Mouse (Mus musculus) heart, embryonic 11.5 days (tissue): ENCODE results near the gene Cnot11. TPM values are rescaled to one million over a fixed set of nuclear protein-coding genes. Genes with fewer than 3 reads are reported as not detected.
A peak's percentile ranks its signal among the peaks of the same experiment; 100 is the strongest.

Experiments
- ATAC-seq: fragments of 200-750 bp; cut with Nextera tagmentation; replicated peaks from 2 replicates; pipeline ENCODE4 v1.8.0; 2017; ENCODE audit warnings: moderate library complexity; ENCODE audit not compliant: insufficient number of reproducible peaks, low FRiP score, low TSS enrichment
- H3K27ac ChIP-seq: fragments of 300-500 bp; sonication (generic); 2 replicates; pipeline ENCODE4 v1.5.1; 2014; ENCODE audit warnings: mild to moderate bottlenecking, low read depth, low read length
- H3K27me3 ChIP-seq: fragments of 300-500 bp; sonication (generic); 2 replicates; pipeline ENCODE4 v1.6.1; 2014; ENCODE audit warnings: mild to moderate bottlenecking, low read length, mixed read lengths; ENCODE audit not compliant: control insufficient read depth, insufficient read depth
- H3K36me3 ChIP-seq: fragments of 300-500 bp; sonication (generic); 2 replicates; pipeline ENCODE4 v1.6.1; 2014; ENCODE audit warnings: mild to moderate bottlenecking, low read length, moderate library complexity, mixed read lengths; ENCODE audit not compliant: control insufficient read depth, insufficient read depth
- H3K4me1 ChIP-seq: fragments of 300-500 bp; sonication (generic); 2 replicates; pipeline ENCODE4 v1.6.1; 2014; ENCODE audit warnings: low read length; ENCODE audit not compliant: control insufficient read depth, insufficient read depth
- H3K4me2 ChIP-seq: fragments of 300-500 bp; sonication (generic); 2 replicates; pipeline ENCODE4 v1.6.1; 2014; ENCODE audit warnings: mild to moderate bottlenecking, moderate library complexity
- H3K4me3 ChIP-seq: fragments of 300-500 bp; sonication (generic); 2 replicates; pipeline ENCODE4 v1.5.1; 2014; ENCODE audit warnings: low read depth, low read length
- H3K9ac ChIP-seq: fragments of 300-500 bp; sonication (generic); 2 replicates; pipeline ENCODE4 v1.6.1; 2014; ENCODE audit warnings: mild to moderate bottlenecking, low read depth, low read length, moderate library complexity
- H3K9me3 ChIP-seq: fragments of 300-500 bp; sonication (generic); replicated peaks from 2 replicates; pipeline ENCODE4 v1.6.1; 2016; ENCODE audit warnings: low read length; ENCODE audit not compliant: control insufficient read depth
- WGBS: fragments of 180-500 bp; shearing (Covaris S2); extraction: QIAGEN DNeasy Blood & Tissue Kit; methylation state at CpG from one replicate; pipeline ENCODE4 v1.1.7; 2014; ENCODE audit not compliant: insufficient replicate concordance; 5-methylcytosine and 5-hydroxymethylcytosine counted together
- polyA plus RNA-seq: library from polyadenylated mRNA; unstranded; fragments of >200 nt; fragmentation: Nextera tagmentation; extraction: Ambion mirVana; gene quantifications from 2 replicates; pipeline ENCODE4 v1.2.1, GENCODE M21; 2014

Cnot11 gene
- polyA plus RNA-seq, 1 experiment from 2014 or later, result 20.0 TPM

- Histone ChIP-seq H3K9me3 (no peaks in the 10 kb centered on the region), H3K4me3 (no peak overlapping the region), H3K36me3 (peaks cover 32% of the 10 kb centered on the region), H3K27me3 (no peaks in the 10 kb centered on the region), H3K9ac (no peak overlapping the region), H3K4me2 (no peak overlapping the region), H3K4me1 (peaks cover 5% of the 10 kb centered on the region), H3K27ac (no peak overlapping the region)
- ATAC-seq, result no peak
- WGBS, result 85% methylated on average over 10 of the region's 10 CpGs
These were observed 3.0 kb downstream of the Cnot11 start for GRCm38 (mm10) chr1:39537631-39538380.

GRCm38 (mm10) chr1:39540592-39540991, 5.8 kb downstream of the Cnot11 start:
- ATAC-seq, result no peak
- no peak overlapping the region for H3K9ac ChIP-seq
- no peak overlapping the region for H3K4me2 ChIP-seq
- peaks cover 36% of the 10 kb centered on the region for H3K36me3 ChIP-seq
- H3K9me3 ChIP-seq, result no peaks in the 10 kb centered on the region
- no peak overlapping the region for H3K27ac ChIP-seq
- H3K4me1 ChIP-seq, result peaks cover 5% of the 10 kb centered on the region
- no peak overlapping the region for H3K4me3 ChIP-seq
- H3K27me3 ChIP-seq, result no peaks in the 10 kb centered on the region

GRCm38 (mm10) chr1:39545589-39545988, 10.8 kb downstream of the Cnot11 start:
- 91% methylated on average over 7 of the region's 7 CpGs for WGBS
- Histone ChIP-seq H3K9me3 (no peaks in the 10 kb centered on the region), H3K4me1 (no peaks in the 10 kb centered on the region)

GRCm38 (mm10) chr1:39546160-39546866, 11.5 kb downstream of the Cnot11 start:
- Histone ChIP-seq H3K9me3 (no peaks in the 10 kb centered on the region), H3K4me2 (no peak overlapping the region), H3K4me1 (no peaks in the 10 kb centered on the region), H3K4me3 (no peak overlapping the region), H3K36me3 (peaks cover 17% of the 10 kb centered on the region), H3K9ac (no peak overlapping the region), H3K27ac (no peak overlapping the region), H3K27me3 (no peaks in the 10 kb centered on the region)
- 88% methylated on average over 6 of the region's 6 CpGs for WGBS
- no peak for ATAC-seq

More at GRCm38 (mm10) chr1:39545589-39545988, 10.8 kb downstream of the Cnot11 start:
- Histone ChIP-seq H3K27me3 (no peaks in the 10 kb centered on the region), H3K36me3 (peaks cover 20% of the 10 kb centered on the region), H3K4me2 (no peak overlapping the region), H3K27ac (no peak overlapping the region), H3K4me3 (no peak overlapping the region), H3K9ac (no peak overlapping the region)
- ATAC-seq, result no peak

- Histone ChIP-seq H3K36me3 (peaks cover 16% of the 10 kb centered on the region), H3K27ac (no peak overlapping the region), H3K9me3 (no peaks in the 10 kb centered on the region), H3K9ac (no peak overlapping the region), H3K4me1 (no peaks in the 10 kb centered on the region), H3K4me2 (no peak overlapping the region), H3K27me3 (no peaks in the 10 kb centered on the region), H3K4me3 (no peak overlapping the region)
- whole genome bisulfite sequencing, result 66% methylated on average over 2 of the region's 2 CpGs
- ATAC-seq, result no peak
These were observed 12.4 kb downstream of the Cnot11 start for GRCm38 (mm10) chr1:39547238-39547637.

- Histone ChIP-seq H3K27me3 (no peaks in the 10 kb centered on the region), H3K4me2 (no peak overlapping the region), H3K9ac (no peak overlapping the region), H3K4me3 (no peak overlapping the region), H3K4me1 (no peaks in the 10 kb centered on the region), H3K27ac (no peak overlapping the region), H3K9me3 (no peaks in the 10 kb centered on the region), H3K36me3 (peaks cover 13% of the 10 kb centered on the region)
- ATAC-seq, result no peak
- WGBS, result 86% methylated on average over 2 of the region's 2 CpGs
These were observed 15.0 kb downstream of the Cnot11 start for GRCm38 (mm10) chr1:39549831-39550230.

GRCm38 (mm10) chr1:39555556-39556415, 21.0 kb downstream of the Cnot11 start:
- Histone ChIP-seq H3K27me3 (no peaks in the 10 kb centered on the region), H3K9me3 (no peaks in the 10 kb centered on the region), H3K4me1 (peaks cover 13% of the 10 kb centered on the region), H3K36me3 (peaks cover 4% of the 10 kb centered on the region), H3K4me3 (no peak overlapping the region), H3K9ac (no peak overlapping the region), H3K27ac (peak overlapping the region; percentile 36), H3K4me2 (no peak overlapping the region)
- WGBS, result 33% methylated on average over 9 of the region's 9 CpGs
- peak; percentile 63; the same call in 1 of the 2 replicates for ATAC-seq

GRCm38 (mm10) chr1:39559009-39559408, 24.2 kb downstream of the Cnot11 start:
- H3K4me3 ChIP-seq, result no peak overlapping the region
- H3K4me1 ChIP-seq, result peaks cover 13% of the 10 kb centered on the region
- H3K27ac ChIP-seq, result no peak overlapping the region
- no peaks in the 10 kb centered on the region for H3K27me3 ChIP-seq
- no peak overlapping the region for H3K9ac ChIP-seq
- H3K4me2 ChIP-seq, result no peak overlapping the region
- no peaks in the 10 kb centered on the region for H3K9me3 ChIP-seq
- ATAC-seq, result no peak
- H3K36me3 ChIP-seq, result no peaks in the 10 kb centered on the region
- WGBS, result 93% methylated on average over 2 of the region's 2 CpGs
